Mouse (Mus musculus) MEL (cell line): ENCODE measurements around the gene Gm21985. TPM values are rescaled to one million over a fixed set of nuclear protein-coding genes. Genes with fewer than 3 reads are reported as not detected.

Source experiments
- DNase-seq: peaks from one replicate; pipeline ENCODE4 v3.0.0; 2011; ENCODE audit warnings: low read depth, low spot score
- H3K27ac ChIP-seq: 2 replicates; pipeline ENCODE4 v1.5.1; 2012; ENCODE audit warnings: low read depth, mild to moderate bottlenecking, control low read depth, low read length, moderate library complexity; ENCODE audit not compliant: control insufficient read depth
- H3K27me3 ChIP-seq, 2 experiments: fragments of 150-350 bp in 1 of 2; sonication (generic) in 1 of 2; 2 replicates each; pipeline ENCODE4 v1.6.1; 2012; ENCODE audit warnings: low read length in 2 of 2, mild to moderate bottlenecking in 2 of 2, improper control_type of control experiment in 1 of 2, moderate library complexity in 1 of 2; ENCODE audit not compliant: insufficient read depth in 2 of 2, control insufficient read depth in 1 of 2
- H3K36me3 ChIP-seq, 2 experiments: 2 replicates each; pipeline ENCODE4 v1.6.1; 2012 to 2014; ENCODE audit warnings: low read length in 2 of 2, improper control_type of control experiment in 1 of 2, inconsistent platforms in 1 of 2, mild to moderate bottlenecking in 1 of 2; ENCODE audit not compliant: insufficient read depth in 2 of 2, control insufficient read depth in 1 of 2
- H3K4me1 ChIP-seq, 2 experiments: fragments of 150-350 bp in 1 of 2; sonication (generic) in 1 of 2; 2 replicates each; pipeline ENCODE4 v1.6.1; 2012; ENCODE audit warnings: low read length in 2 of 2, improper control_type of control experiment in 1 of 2, mild to moderate bottlenecking in 1 of 2; ENCODE audit not compliant: insufficient read depth in 2 of 2, control insufficient read depth in 1 of 2
- H3K4me3 ChIP-seq, 2 experiments: fragments of 150-350 bp in 1 of 2; sonication (generic) in 1 of 2; 2 replicates each; pipeline ENCODE4 v1.5.1; 2012; ENCODE audit warnings: low read depth in 2 of 2, low read length in 2 of 2, mild to moderate bottlenecking in 2 of 2, moderate library complexity in 2 of 2, control low read depth in 1 of 2, improper control_type of control experiment in 1 of 2; ENCODE audit not compliant: control insufficient read depth in 1 of 2, insufficient read depth in 1 of 2
- H3K79me2 ChIP-seq: 2 replicates; pipeline ENCODE4 v1.6.1; 2012; ENCODE audit warnings: mild to moderate bottlenecking, low read length, moderate library complexity; ENCODE audit not compliant: control insufficient read depth, poor library complexity, insufficient read depth
- H3K9ac ChIP-seq: 2 replicates; pipeline ENCODE4 v1.6.1; 2012; ENCODE audit warnings: low read depth, mild to moderate bottlenecking, control low read depth, low read length, moderate library complexity; ENCODE audit not compliant: control insufficient read depth, poor library complexity, severe bottlenecking
- H3K9me3 ChIP-seq: fragments of 150-350 bp; sonication (generic); replicated peaks from 2 replicates; pipeline ENCODE4 v1.6.1; 2012; ENCODE audit warnings: mild to moderate bottlenecking, low read length, improper control_type of control experiment, moderate library complexity; ENCODE audit not compliant: insufficient read depth
- BHLHE40 ChIP-seq: IDR thresholded peaks from 2 replicates; pipeline ENCODE4 v1.6.1; 2012; ENCODE audit warnings: low read depth, mild to moderate bottlenecking, inconsistent platforms, low read length, improper control_type of control experiment, borderline replicate concordance
- CHD2 ChIP-seq: IDR thresholded peaks from 2 replicates; pipeline ENCODE4 v1.6.1; 2011; ENCODE audit warnings: low read length, improper control_type of control experiment
- CTCF ChIP-seq, 3 experiments: IDR thresholded peaks in 2 of 3; conservative IDR thresholded peaks in 1 of 3; 2 replicates each; pipeline ENCODE4 v1.5.1; 2011 to 2012; ENCODE audit warnings: low read length in 3 of 3, low read depth in 2 of 3, mild to moderate bottlenecking in 2 of 3, improper control_type of control experiment in 1 of 3, inconsistent platforms in 1 of 3, mixed read lengths in 1 of 3, moderate library complexity in 1 of 3; ENCODE audit not compliant: control insufficient read depth in 1 of 3, insufficient read depth in 1 of 3, poor library complexity in 1 of 3, severe bottlenecking in 1 of 3
- E2F4 ChIP-seq: IDR thresholded peaks from 2 replicates; pipeline ENCODE4 v1.6.1; 2011; ENCODE audit warnings: low read depth, low read length, improper control_type of control experiment, borderline replicate concordance
- GABPA ChIP-seq: IDR thresholded peaks from 2 replicates; pipeline ENCODE4 v1.6.1; 2012; ENCODE audit warnings: low read depth, mild to moderate bottlenecking, inconsistent platforms, low read length, improper control_type of control experiment, moderate library complexity
- JUND ChIP-seq: IDR thresholded peaks from 2 replicates; pipeline ENCODE4 v1.6.1; 2011; ENCODE audit warnings: low read depth, mild to moderate bottlenecking, improper control_type of control experiment, low read length
- MAFK ChIP-seq: IDR thresholded peaks from 2 replicates; pipeline ENCODE4 v1.6.1; 2011; ENCODE audit warnings: low read depth, mild to moderate bottlenecking, low read length, improper control_type of control experiment, borderline replicate concordance
- MAZ ChIP-seq: IDR thresholded peaks from 2 replicates; pipeline ENCODE4 v1.6.1; 2012; ENCODE audit warnings: low read depth, mild to moderate bottlenecking, inconsistent platforms, low read length, improper control_type of control experiment
- MEF2A ChIP-seq: IDR thresholded peaks from 2 replicates; pipeline ENCODE4 v1.6.1; 2014; ENCODE audit warnings: low read depth, mild to moderate bottlenecking, inconsistent platforms, low read length, improper control_type of control experiment; ENCODE audit not compliant: poor library complexity, insufficient replicate concordance, severe bottlenecking; ENCODE audit errors: extremely low read depth
- MYB ChIP-seq: IDR thresholded peaks from 2 replicates; pipeline ENCODE4 v1.6.1; 2011; ENCODE audit warnings: mild to moderate bottlenecking, low read depth, low read length, improper control_type of control experiment
- MYC ChIP-seq: IDR thresholded peaks from 2 replicates; pipeline ENCODE4 v1.6.1; 2011; ENCODE audit warnings: low read depth, mild to moderate bottlenecking, low read length, improper control_type of control experiment, moderate library complexity
- NRF1 ChIP-seq: IDR thresholded peaks from 2 replicates; pipeline ENCODE4 v1.6.1; 2014; ENCODE audit warnings: low read depth, mild to moderate bottlenecking, inconsistent platforms, low read length, improper control_type of control experiment, moderate library complexity; ENCODE audit not compliant: poor library complexity, insufficient read depth, severe bottlenecking
- POLR2A ChIP-seq, 2 experiments: IDR thresholded peaks; 2 replicates each; pipeline ENCODE4 v1.6.1; 2011 to 2012; ENCODE audit warnings: low read length in 2 of 2, mild to moderate bottlenecking in 2 of 2, control low read depth in 1 of 2, improper control_type of control experiment in 1 of 2, low read depth in 1 of 2, moderate library complexity in 1 of 2; ENCODE audit not compliant: control insufficient read depth in 1 of 2, insufficient read depth in 1 of 2, poor library complexity in 1 of 2
- POLR2AphosphoS5 ChIP-seq: IDR thresholded peaks from 2 replicates; pipeline ENCODE4 v1.6.1; 2012; ENCODE audit warnings: low read depth, borderline replicate concordance, mild to moderate bottlenecking, inconsistent platforms, low read length, moderate library complexity, mixed read lengths
- RAD21 ChIP-seq: IDR thresholded peaks from 2 replicates; pipeline ENCODE4 v1.6.1; 2011; ENCODE audit warnings: mild to moderate bottlenecking, low read depth, low read length, improper control_type of control experiment
- RCOR1 ChIP-seq: IDR thresholded peaks from 2 replicates; pipeline ENCODE4 v1.6.1; 2012; ENCODE audit warnings: low read depth, mild to moderate bottlenecking, inconsistent platforms, low read length, improper control_type of control experiment
- SMC3 ChIP-seq: IDR thresholded peaks from 2 replicates; pipeline ENCODE4 v1.6.1; 2011; ENCODE audit warnings: low read depth, low read length, improper control_type of control experiment
- TBP ChIP-seq: IDR thresholded peaks from 2 replicates; pipeline ENCODE4 v1.8.0; 2011; ENCODE audit warnings: low read depth, low read length, improper control_type of control experiment
- USF2 ChIP-seq, 2 experiments: IDR thresholded peaks; 2 replicates each; pipeline ENCODE4 v1.6.1; 2011 to 2012; ENCODE audit warnings: improper control_type of control experiment in 2 of 2, low read length in 2 of 2, borderline replicate concordance in 1 of 2, inconsistent platforms in 1 of 2, low read depth in 1 of 2, mild to moderate bottlenecking in 1 of 2; ENCODE audit not compliant: insufficient read depth in 1 of 2
- ZKSCAN1 ChIP-seq: IDR thresholded peaks from 2 replicates; pipeline ENCODE4 v1.6.1; 2012; ENCODE audit warnings: low read depth, mild to moderate bottlenecking, inconsistent platforms, low read length, improper control_type of control experiment, moderate library complexity
- ZMIZ1 ChIP-seq: IDR thresholded peaks from 2 replicates; pipeline ENCODE4 v1.6.1; 2012; ENCODE audit warnings: low read depth, mild to moderate bottlenecking, inconsistent platforms, low read length, improper control_type of control experiment, moderate library complexity
- polyA plus RNA-seq, 2 experiments: library from polyadenylated mRNA; stranded (reverse) in 1 of 2; unstranded in 1 of 2; fragments of >175 nt in 1 of 2; fragments of >200 nt in 1 of 2; gene quantifications; 2 replicates each; pipeline versions ENCODE4 v1.2.1 to v1.2.4; 2012; ENCODE audit warnings: low replicate concordance in 2 of 2, low read depth in 1 of 2; ENCODE audit not compliant: insufficient read length in 2 of 2, insufficient read depth in 1 of 2, missing spikeins in 1 of 2
- total RNA-seq: library from RNA; depleted of rRNA; stranded (reverse); fragments of 300-350 nt; gene quantifications from 2 replicates; pipeline ENCODE4 v1.2.3, GENCODE M21; 2012

The Gm21985 gene
- total and polyA plus RNA-seq, 3 experiments = 0.04 TPM; not detected in 2

- no peaks in the 10 kb centered on the region for H3K27me3 ChIP-seq
- H3K9me3 ChIP-seq = no peaks in the 10 kb centered on the region
- H3K9ac ChIP-seq = no peak overlapping the region
- H3K79me2 ChIP-seq = peaks cover 1% of the 10 kb centered on the region; the same call in 1 of the 2 replicates
- TF ChIP-seq POLR2A (IDR thresholded peaks at IDR 0.05; ENCODE audit: control insufficient read depth in 1 of 2, insufficient read depth in 1 of 2, low read depth in 1 of 2, low read length in 2 of 2, poor library complexity in 1 of 2) = no peak
- no peak for TF ChIP-seq MEF2A
- TF ChIP-seq MAFK = no peak
- no peak for TF ChIP-seq E2F4
- TF ChIP-seq POLR2AphosphoS5 = no peak
- TF ChIP-seq CHD2 = no peak
- no peak for TF ChIP-seq CTCF (IDR thresholded peaks at IDR 0.05 in 2 of 3, conservative IDR thresholded peaks at IDR 0.05 in 1 of 3; ENCODE audit: control insufficient read depth in 1 of 3, insufficient read depth in 1 of 3, low read depth in 2 of 3, low read length in 3 of 3, poor library complexity in 1 of 3, severe bottlenecking in 1 of 3)
- no peak for TF ChIP-seq BHLHE40
- TF ChIP-seq USF2 (IDR thresholded peaks at IDR 0.05; ENCODE audit: borderline replicate concordance in 1 of 2, insufficient read depth in 1 of 2, low read depth in 1 of 2, low read length in 2 of 2) = no peak
- TF ChIP-seq GABPA = no peak
- TF ChIP-seq MYC = no peak
- no peak for TF ChIP-seq SMC3
- TF ChIP-seq MAZ = no peak
- no peak for TF ChIP-seq MYB
- TF ChIP-seq RAD21 = no peak
- peaks cover 2 to 4% of the 10 kb centered on the region in 2 experiments; a peak in 3 of 4 replicates for H3K36me3 ChIP-seq
- no peak overlapping the region for H3K27ac ChIP-seq
- H3K4me1 ChIP-seq = no peaks in the 10 kb centered on the region
- no peak for DNase-seq
- no peak overlapping the region for H3K4me3 ChIP-seq
Observed at GRCm38 (mm10) chr2:112296211-112296610, 30.1 kb downstream of the Gm21985 start.

- peaks cover under 1 to 2% of the 10 kb centered on the region in 2 experiments; a peak in 2 of 4 replicates for H3K36me3 ChIP-seq
- no peak overlapping the region for H3K9ac ChIP-seq
- H3K4me1 ChIP-seq = no peaks in the 10 kb centered on the region
- H3K4me3 ChIP-seq = no peak overlapping the region
- TF ChIP-seq POLR2A (IDR thresholded peaks at IDR 0.05; ENCODE audit: control insufficient read depth in 1 of 2, insufficient read depth in 1 of 2, low read depth in 1 of 2, low read length in 2 of 2, poor library complexity in 1 of 2) (no peak), RCOR1 (no peak), RAD21 (no peak), ZKSCAN1 (no peak), ZMIZ1 (no peak), GABPA (no peak), JUND (no peak), CHD2 (no peak), NRF1 (no peak), TBP (no peak)
- H3K27ac ChIP-seq = no peak overlapping the region
- no peaks in the 10 kb centered on the region for H3K9me3 ChIP-seq
- DNase-seq = no peak
- H3K79me2 ChIP-seq = peaks cover 1% of the 10 kb centered on the region; the same call in 1 of the 2 replicates
- no peaks in the 10 kb centered on the region for H3K27me3 ChIP-seq
Observed at GRCm38 (mm10) chr2:112298221-112298620, 32.1 kb downstream of the Gm21985 start.
